Mouse (Mus musculus) stomach, embryonic 14.5 days (tissue): ENCODE data around the gene Ehd4. TPM values are rescaled to one million over a fixed set of nuclear protein-coding genes. Genes with fewer than 3 reads are reported as not detected.

ENCODE experiments used
- ATAC-seq: fragments of 200-750 bp; cut with Nextera tagmentation; 2 replicates; pipeline ENCODE4 v1.8.0; 2017; ENCODE audit warnings: low read depth, moderate TSS enrichment; ENCODE audit not compliant: insufficient number of reproducible peaks, insufficient read depth, low FRiP score
- H3K27ac ChIP-seq: fragments of 300-500 bp; sonication (generic); 2 replicates; pipeline ENCODE4 v1.5.1; 2014; ENCODE audit warnings: mild to moderate bottlenecking, low read length, moderate library complexity, mixed read lengths
- H3K27me3 ChIP-seq: fragments of 300-500 bp; sonication (generic); 2 replicates; pipeline ENCODE4 v1.6.1; 2014; ENCODE audit warnings: low read length, control low read depth, mixed read lengths; ENCODE audit not compliant: control insufficient read depth, insufficient read depth
- H3K36me3 ChIP-seq: fragments of 300-500 bp; sonication (generic); 2 replicates; pipeline ENCODE4 v1.6.1; 2014; ENCODE audit warnings: mild to moderate bottlenecking, control low read depth, low read length, moderate library complexity, mixed read lengths; ENCODE audit not compliant: control insufficient read depth, insufficient read depth
- H3K4me1 ChIP-seq: fragments of 300-500 bp; sonication (generic); 2 replicates; pipeline ENCODE4 v1.6.1; 2014; ENCODE audit warnings: low read length, control low read depth, mixed read lengths; ENCODE audit not compliant: control insufficient read depth, insufficient read depth
- H3K4me2 ChIP-seq: fragments of 300-500 bp; sonication (generic); replicated peaks from 2 replicates; pipeline ENCODE4 v1.6.1; 2014; ENCODE audit warnings: low read depth, low read length, control low read depth
- H3K4me3 ChIP-seq: fragments of 300-500 bp; sonication (generic); 2 replicates; pipeline ENCODE4 v1.5.1; 2014; ENCODE audit warnings: low read depth, low read length, control low read depth
- H3K9ac ChIP-seq: fragments of 300-500 bp; sonication (generic); replicated peaks from 2 replicates; pipeline ENCODE4 v1.6.1; 2014; ENCODE audit warnings: low read depth, mild to moderate bottlenecking, control low read depth, low read length, moderate library complexity, mixed read lengths
- H3K9me3 ChIP-seq: fragments of 300-500 bp; sonication (generic); 2 replicates; pipeline ENCODE4 v1.6.1; 2016; ENCODE audit warnings: low read depth, low read length, control low read depth; ENCODE audit not compliant: control insufficient read depth
- WGBS: fragments of 180-500 bp; shearing (Covaris S2); extraction: QIAGEN DNeasy Blood & Tissue Kit; methylation state at CpG from one replicate; pipeline ENCODE4 v1.1.7; 2014; 5-methylcytosine and 5-hydroxymethylcytosine counted together
- polyA plus RNA-seq: library from polyadenylated mRNA; unstranded; fragments of >200 nt; fragmentation: Nextera tagmentation; extraction: Ambion mirVana; gene quantifications from 2 replicates; pipeline ENCODE4 v1.2.1, GENCODE M21; 2014

Ehd4 gene
- polyA plus RNA-seq, 1 experiment from 2014 or later: 32.8 TPM

- Histone ChIP-seq H3K27me3 (no peaks in the 10 kb centered on the region), H3K4me3 (no peak overlapping the region), H3K4me2 (no peak overlapping the region), H3K9me3 (no peaks in the 10 kb centered on the region), H3K36me3 (no peaks in the 10 kb centered on the region), H3K27ac (no peak overlapping the region), H3K4me1 (0 out of 2 replicates have a peak, but pooled peaks cover 4% of the 10 kb centered on the region), H3K9ac (no peak overlapping the region)
- no peak for ATAC-seq
- WGBS: 77% methylated on average over 4 of the region's 4 CpGs
Observed at GRCm38 (mm10) chr2:120074096-120074495, 80.3 kb downstream of the Ehd4 start.

GRCm38 (mm10) chr2:120069466-120069990 is 84.9 kb downstream of the Ehd4 start:
- no peaks in the 10 kb centered on the region for H3K9me3 ChIP-seq
- 70% methylated on average over 8 of the region's 8 CpGs for WGBS
- H3K36me3 ChIP-seq: no peaks in the 10 kb centered on the region
- no peak overlapping the region for H3K9ac ChIP-seq
- no peak overlapping the region for H3K27ac ChIP-seq
- no peaks in the 10 kb centered on the region for H3K27me3 ChIP-seq
- no peak for ATAC-seq
- no peaks in the 10 kb centered on the region for H3K4me1 ChIP-seq
- no peak overlapping the region for H3K4me2 ChIP-seq
- H3K4me3 ChIP-seq: no peak overlapping the region

GRCm38 (mm10) chr2:120068555-120069465 is 85.6 kb downstream of the Ehd4 start:
- Histone ChIP-seq H3K4me2 (no peak overlapping the region), H3K9ac (no peak overlapping the region), H3K27ac (no peak overlapping the region), H3K9me3 (no peaks in the 10 kb centered on the region), H3K27me3 (no peaks in the 10 kb centered on the region), H3K4me1 (no peaks in the 10 kb centered on the region), H3K4me3 (no peak overlapping the region), H3K36me3 (no peaks in the 10 kb centered on the region)
- ATAC-seq: no peak; the same call in 1 of the 2 replicates
- WGBS: 41% methylated on average over 16 of the region's 16 CpGs

- Histone ChIP-seq H3K27me3 (no peaks in the 10 kb centered on the region), H3K27ac (no peak overlapping the region), H3K4me1 (no peaks in the 10 kb centered on the region), H3K4me2 (no peak overlapping the region), H3K9ac (no peak overlapping the region), H3K9me3 (no peaks in the 10 kb centered on the region), H3K36me3 (no peaks in the 10 kb centered on the region), H3K4me3 (no peak overlapping the region)
- no peak for ATAC-seq
- 81% methylated on average over 3 of the region's 3 CpGs for whole genome bisulfite sequencing
Observed at GRCm38 (mm10) chr2:120066224-120066623, 88.2 kb downstream of the Ehd4 start.

- no peaks in the 10 kb centered on the region for H3K4me1 ChIP-seq
- no peak overlapping the region for H3K4me3 ChIP-seq
- H3K9ac ChIP-seq: no peak overlapping the region
- H3K36me3 ChIP-seq: no peaks in the 10 kb centered on the region
- no peak for ATAC-seq
- no peak overlapping the region for H3K27ac ChIP-seq
- H3K9me3 ChIP-seq: no peaks in the 10 kb centered on the region
- H3K4me2 ChIP-seq: no peak overlapping the region
- 91% methylated on average over 10 of the region's 10 CpGs for WGBS
- no peaks in the 10 kb centered on the region for H3K27me3 ChIP-seq
Observed at GRCm38 (mm10) chr2:120065243-120065642, 89.2 kb downstream of the Ehd4 start.

- Histone ChIP-seq H3K4me1 (no peaks in the 10 kb centered on the region), H3K9ac (no peak overlapping the region), H3K27ac (no peak overlapping the region), H3K4me2 (no peak overlapping the region), H3K9me3 (no peaks in the 10 kb centered on the region), H3K27me3 (no peaks in the 10 kb centered on the region), H3K36me3 (no peaks in the 10 kb centered on the region), H3K4me3 (no peak overlapping the region)
- no peak for ATAC-seq
- WGBS: 80% methylated on average over 6 of the region's 6 CpGs
Observed at GRCm38 (mm10) chr2:120064639-120065038, 89.8 kb downstream of the Ehd4 start.

- H3K9me3 ChIP-seq: no peaks in the 10 kb centered on the region
- no peak overlapping the region for H3K9ac ChIP-seq
- no peaks in the 10 kb centered on the region for H3K4me1 ChIP-seq
- H3K27ac ChIP-seq: no peak overlapping the region
- no peak overlapping the region for H3K4me3 ChIP-seq
- 91% methylated on average over 8 of the region's 8 CpGs for WGBS
- no peak overlapping the region for H3K4me2 ChIP-seq
- no peaks in the 10 kb centered on the region for H3K27me3 ChIP-seq
- no peaks in the 10 kb centered on the region for H3K36me3 ChIP-seq
- ATAC-seq: no peak
Observed at GRCm38 (mm10) chr2:120062248-120062647, 92.2 kb downstream of the Ehd4 start.

GRCm38 (mm10) chr2:120060651-120061050 is 93.8 kb downstream of the Ehd4 start:
- H3K27ac ChIP-seq: no peak overlapping the region

More at GRCm38 (mm10) chr2:120060651-120061050, 93.8 kb downstream of the Ehd4 start:
- Histone ChIP-seq H3K4me3 (no peak overlapping the region), H3K9me3 (no peaks in the 10 kb centered on the region), H3K4me2 (no peak overlapping the region), H3K27me3 (no peaks in the 10 kb centered on the region), H3K36me3 (no peaks in the 10 kb centered on the region), H3K4me1 (no peaks in the 10 kb centered on the region), H3K9ac (no peak overlapping the region)
- no peak for ATAC-seq
- WGBS: 74% methylated on average over 9 of the region's 9 CpGs
